8 mouse cellular contexts compared by ENCODE assay signal in the genomic region with DNA sequence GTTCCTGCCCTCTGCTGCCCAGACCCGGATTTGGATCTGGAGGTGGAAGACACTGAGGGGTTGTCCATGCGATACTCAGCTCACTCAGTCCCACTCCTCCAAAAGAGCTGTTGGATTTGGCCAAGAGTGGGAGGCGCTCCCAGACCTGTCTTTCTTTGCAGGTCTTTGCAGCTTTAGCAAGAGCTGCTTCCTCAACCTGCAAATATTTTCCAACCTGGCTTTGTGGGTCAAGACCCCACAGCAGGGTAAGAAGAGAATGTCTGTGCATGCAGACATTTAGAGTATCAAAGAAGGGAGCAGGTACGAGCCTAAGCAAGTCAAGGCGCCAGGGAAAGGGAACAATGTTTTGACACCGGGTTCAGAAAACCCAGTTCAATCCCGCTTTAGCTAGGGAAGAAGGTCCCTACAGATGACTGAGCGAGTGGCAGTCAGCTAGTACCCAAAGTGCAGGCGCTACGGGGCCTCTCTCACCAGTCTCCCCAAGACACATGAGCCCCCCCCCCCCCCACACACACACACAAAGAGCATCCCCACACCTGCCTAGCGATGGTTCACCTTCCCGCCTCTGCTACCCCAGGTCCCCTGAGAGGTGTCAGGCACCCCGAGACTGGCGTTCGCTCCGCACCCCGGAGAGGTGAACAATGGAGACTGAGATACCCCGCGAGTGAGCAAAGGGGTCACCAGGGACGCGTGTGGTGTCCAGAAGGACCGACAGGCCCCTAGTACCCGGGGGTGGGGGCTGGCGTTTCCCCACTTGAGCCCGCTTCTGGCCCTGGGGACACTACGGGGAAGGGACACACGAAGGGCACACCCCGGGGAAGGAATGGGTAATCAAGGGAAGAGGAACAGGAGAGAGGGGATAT. TPM values are rescaled to one million over a fixed set of nuclear protein-coding genes. Genes with fewer than 3 reads are reported as not detected.
DNase-seq lines count a peak whose midpoint lies in the region; ATAC-seq lines count a peak whose summit lies in the region.

No protein-coding gene starts in this region.

- peak overlapping the region; percentile 94 for H3K9ac ChIP-seq in hindbrain, embryonic 13.5 days
- H3K9ac ChIP-seq in limb, embryonic 11.5 days (ENCODE audit: low read length), result peak overlapping the region; percentile 83
- H3K9ac ChIP-seq in neural tube, embryonic 11.5 days (ENCODE audit: low read length), result peak overlapping the region; percentile 79

- H3K4me1 ChIP-seq in forebrain, embryonic 10.5 days, result peaks cover 20% of the 10 kb centered on the region
- H3K4me1 ChIP-seq in hindbrain, embryonic 13.5 days (replicated peaks), result peaks cover 25% of the 10 kb centered on the region
- H3K4me1 ChIP-seq in limb, embryonic 11.5 days (ENCODE audit: control insufficient read depth, insufficient read depth, low read length), result no peaks in the 10 kb centered on the region
- H3K4me1 ChIP-seq in neural tube, embryonic 11.5 days (ENCODE audit: control insufficient read depth, insufficient read depth, low read length), result peaks cover 3% of the 10 kb centered on the region

- H3K4me2 ChIP-seq in hindbrain, embryonic 13.5 days, result peak overlapping the region; percentile 71
- H3K4me2 ChIP-seq in limb, embryonic 11.5 days (ENCODE audit: low read depth, severe bottlenecking), result peak overlapping the region; percentile 90
- H3K4me2 ChIP-seq in neural tube, embryonic 11.5 days (ENCODE audit: low read depth), result peak overlapping the region; percentile 82

- ATAC-seq in hindbrain, embryonic 13.5 days (ENCODE audit: low FRiP score), result peak; percentile 79
- peak; percentile 33 for ATAC-seq in limb, embryonic 11.5 days (ENCODE audit: insufficient number of reproducible peaks, low FRiP score, low TSS enrichment, low read depth)
- peak; percentile 56 for ATAC-seq in neural tube, embryonic 11.5 days (ENCODE audit: insufficient read depth, low FRiP score, low TSS enrichment)
- no peak for ATAC-seq in megakaryocyte progenitor cell, adult 5-6 weeks (replicated peaks; ENCODE audit: poor library complexity)

- H3K27me3 ChIP-seq in forebrain, embryonic 10.5 days (ENCODE audit: poor library complexity, severe bottlenecking), result peaks cover 13% of the 10 kb centered on the region
- H3K27me3 ChIP-seq in hindbrain, embryonic 13.5 days, result no peaks in the 10 kb centered on the region
- H3K27me3 ChIP-seq in limb, embryonic 11.5 days (ENCODE audit: control insufficient read depth, insufficient read depth, low read length), result no peaks in the 10 kb centered on the region
- H3K27me3 ChIP-seq in neural tube, embryonic 11.5 days (ENCODE audit: control insufficient read depth, insufficient read depth, low read length), result no peaks in the 10 kb centered on the region

- WGBS in forebrain, embryonic 10.5 days, result under 1% methylated on average over 28 of the region's 28 CpGs
- under 1% methylated on average over 28 of the region's 28 CpGs for WGBS in hindbrain, embryonic 13.5 days
- WGBS in limb, embryonic 11.5 days, result under 1% methylated on average over 28 of the region's 28 CpGs
- WGBS in neural tube, embryonic 11.5 days, result under 1% methylated on average over 28 of the region's 28 CpGs

- no peaks in the 10 kb centered on the region for H3K9me3 ChIP-seq in forebrain, embryonic 10.5 days
- H3K9me3 ChIP-seq in hindbrain, embryonic 13.5 days, result 0 out of 2 replicates have a peak, but pooled peaks cover 1% of the 10 kb centered on the region
- no peaks in the 10 kb centered on the region for H3K9me3 ChIP-seq in limb, embryonic 11.5 days (ENCODE audit: control insufficient read depth, low read length)
- no peaks in the 10 kb centered on the region for H3K9me3 ChIP-seq in neural tube, embryonic 11.5 days (ENCODE audit: control insufficient read depth, low read length)

- H3K4me3 ChIP-seq in forebrain, embryonic 10.5 days, result peak overlapping the region; percentile 84
- peak overlapping the region; percentile 87 for H3K4me3 ChIP-seq in hindbrain, embryonic 13.5 days
- peak overlapping the region; percentile 77 for H3K4me3 ChIP-seq in limb, embryonic 11.5 days (ENCODE audit: low read depth, low read length)
- peak overlapping the region; percentile 78 for H3K4me3 ChIP-seq in neural tube, embryonic 11.5 days (ENCODE audit: low read depth, low read length)

- peak; percentile 49 to 62 for DNase-seq in layer of hippocampus, postnatal 10 days (ENCODE audit: low spot score in 2 of 2)
- no peak for DNase-seq in layer of hippocampus, adult 11-12 months (ENCODE audit: low spot score)
- DNase-seq in adrenal gland, postnatal 14 days, result peak; percentile 48
- peak; percentile 25 for DNase-seq in forebrain, embryonic 10.5 days (ENCODE audit: extremely low spot score, low spot score)
- DNase-seq in limb, embryonic 11.5 days (ENCODE audit: low spot score), result peak; percentile 53
- peak; percentile 48 for DNase-seq in neural tube, embryonic 11.5 days (ENCODE audit: low spot score)

- no peaks in the 10 kb centered on the region for H3K36me3 ChIP-seq in forebrain, embryonic 10.5 days (replicated peaks)
- H3K36me3 ChIP-seq in hindbrain, embryonic 13.5 days, result no peaks in the 10 kb centered on the region
- H3K36me3 ChIP-seq in limb, embryonic 11.5 days (ENCODE audit: control insufficient read depth, insufficient read depth, low read length), result no peaks in the 10 kb centered on the region
- H3K36me3 ChIP-seq in neural tube, embryonic 11.5 days (ENCODE audit: control insufficient read depth, insufficient read depth, low read length), result no peaks in the 10 kb centered on the region

- peak overlapping the region; percentile 88 for H3K27ac ChIP-seq in forebrain, embryonic 10.5 days
- peak overlapping the region; percentile 90 for H3K27ac ChIP-seq in hindbrain, embryonic 13.5 days
- no peak overlapping the region for H3K27ac ChIP-seq in limb, embryonic 11.5 days (replicated peaks; ENCODE audit: low read depth, low read length)
- H3K27ac ChIP-seq in neural tube, embryonic 11.5 days (ENCODE audit: low read depth, low read length), result 0 out of 2 replicates have a peak overlapping the region, but pooled peaks have one; percentile 44

RNA-seq across cellular contexts. Expression of gene Cttnbp2, which starts 0.8 kb away (rescaled TPM):
- 100 to 1,000 TPM; 177 to 187 TPM for total RNA-seq in layer of hippocampus, postnatal 10 days (2021)
- 62.3 and 80.4 TPM in 2 replicates for total RNA-seq in adrenal gland, postnatal 14 days (2021)
- polyA plus RNA-seq in forebrain, embryonic 10.5 days (2016; fragmentation: Nextera tagmentation; extraction: Ambion mirVana), result 7.3 and 9.8 TPM in 2 replicates
- 44.6 and 50.9 TPM in 2 replicates for polyA plus RNA-seq in hindbrain, embryonic 13.5 days (2015; fragmentation: Nextera tagmentation; extraction: Ambion mirVana)
- polyA plus RNA-seq in limb, embryonic 11.5 days (2014; fragmentation: Nextera tagmentation; extraction: Ambion mirVana), result 17.9 and 19.9 TPM in 2 replicates
- polyA plus RNA-seq in neural tube, embryonic 11.5 days (2014; fragmentation: Nextera tagmentation; extraction: Ambion mirVana), result 27.6 and 28.1 TPM in 2 replicates
- not detected in 2 replicates for total RNA-seq in megakaryocyte progenitor cell, adult 5-6 weeks (2015)
- total RNA-seq in megakaryocyte progenitor cell, adult 5-6 weeks (2017), result 0.10 TPM in 1 of 2 replicates, not detected in the other
